Mouse (Mus musculus) hindbrain, embryonic 12.5 days (tissue): Measurements from ENCODE around the gene Cacnb4. TPM values are rescaled to one million over a fixed set of nuclear protein-coding genes. Genes with fewer than 3 reads are reported as not detected.
A peak's percentile ranks its signal among the peaks of the same experiment; 100 is the strongest.

ENCODE experiments used
- ATAC-seq: fragments of 200-750 bp; cut with Nextera tagmentation; 2 replicates; pipeline ENCODE4 v1.8.0; 2017; ENCODE audit warnings: moderate TSS enrichment; ENCODE audit not compliant: low FRiP score
- H3K27ac ChIP-seq: fragments of 300-500 bp; sonication (generic); 2 replicates; pipeline ENCODE4 v1.5.1; 2016; ENCODE audit warnings: mild to moderate bottlenecking
- H3K27me3 ChIP-seq: fragments of 300-500 bp; sonication (generic); 2 replicates; pipeline ENCODE4 v1.6.1; 2016; ENCODE audit warnings: mild to moderate bottlenecking
- H3K36me3 ChIP-seq: fragments of 300-500 bp; sonication (generic); 2 replicates; pipeline ENCODE4 v1.6.1; 2016; ENCODE audit warnings: mild to moderate bottlenecking
- H3K4me1 ChIP-seq: fragments of 300-500 bp; sonication (generic); 2 replicates; pipeline ENCODE4 v1.6.1; 2016
- H3K4me2 ChIP-seq: fragments of 300-500 bp; sonication (generic); replicated peaks from 2 replicates; pipeline ENCODE4 v1.6.1; 2016; ENCODE audit warnings: mild to moderate bottlenecking
- H3K4me3 ChIP-seq: fragments of 300-500 bp; sonication (generic); 2 replicates; pipeline ENCODE4 v1.5.1; 2016; ENCODE audit warnings: mild to moderate bottlenecking
- H3K9ac ChIP-seq: fragments of 300-500 bp; sonication (generic); 2 replicates; pipeline ENCODE4 v1.6.1; 2016; ENCODE audit warnings: mild to moderate bottlenecking, moderate library complexity
- H3K9me3 ChIP-seq: fragments of 300-500 bp; sonication (generic); replicated peaks from 2 replicates; pipeline ENCODE4 v1.6.1; 2016; ENCODE audit warnings: mild to moderate bottlenecking
- WGBS: fragments of 180-500 bp; shearing (Covaris S2); methylation state at CpG from one replicate; pipeline ENCODE4 v1.1.7; 2016; 5-methylcytosine and 5-hydroxymethylcytosine counted together
- polyA plus RNA-seq: library from polyadenylated mRNA; unstranded; fragments of >200 nt; fragmentation: Nextera tagmentation; extraction: Ambion mirVana; gene quantifications from 2 replicates; pipeline ENCODE4 v1.2.1, GENCODE M21; 2016

Cacnb4 gene
- 5.9 and 8.0 TPM in 2 replicates for polyA plus RNA-seq

- WGBS = under 1% methylated on average over 38 of the region's 77 CpGs
Measured at GRCm38 (mm10) chr2:52676023-52676912, at the start of gene Cacnb4. Gene Cacnb4, minus strand, starts transcription at chr2:52676831.

GRCm38 (mm10) chr2:52720231-52721025 is 43.8 kb upstream of the Cacnb4 start:
- Histone ChIP-seq H3K9me3 (no peaks in the 10 kb centered on the region), H3K9ac (no peak overlapping the region), H3K27me3 (no peaks in the 10 kb centered on the region), H3K4me3 (no peak overlapping the region), H3K4me1 (peaks cover 6% of the 10 kb centered on the region; the same call in 1 of the 2 replicates), H3K27ac (0 out of 2 replicates have a peak overlapping the region, but pooled peaks have one; percentile 18), H3K4me2 (no peak overlapping the region), H3K36me3 (no peaks in the 10 kb centered on the region)
- ATAC-seq = peak; percentile 43; the same call in 1 of the 2 replicates
- WGBS = 53% methylated on average over 13 of the region's 13 CpGs

More at GRCm38 (mm10) chr2:52676023-52676912, at the start of gene Cacnb4:
- H3K4me3 ChIP-seq = peak within 1 kb of the TSS; percentile 73
- no peaks in the 10 kb centered on the region for H3K36me3 ChIP-seq
- H3K4me1 ChIP-seq = peaks cover 10% of the 10 kb centered on the region
- peak; percentile 94 for ATAC-seq
- peak within 1 kb of the TSS; percentile 91 for H3K4me2 ChIP-seq
- H3K9me3 ChIP-seq = no peaks in the 10 kb centered on the region
- peak within 1 kb of the TSS; percentile 80 for H3K9ac ChIP-seq
- H3K27me3 ChIP-seq = peaks cover 37% of the 10 kb centered on the region
- peak within 1 kb of the TSS; percentile 44; the same call in 1 of the 2 replicates for H3K27ac ChIP-seq

- peaks cover 6% of the 10 kb centered on the region; the same call in 1 of the 2 replicates for H3K4me1 ChIP-seq
- ATAC-seq = no peak
- 96% methylated on average over 5 of the region's 5 CpGs for WGBS
- no peaks in the 10 kb centered on the region for H3K27me3 ChIP-seq
- no peak overlapping the region for H3K27ac ChIP-seq
- no peaks in the 10 kb centered on the region for H3K9me3 ChIP-seq
- H3K4me2 ChIP-seq = no peak overlapping the region
- H3K9ac ChIP-seq = no peak overlapping the region
- peaks cover 20% of the 10 kb centered on the region for H3K36me3 ChIP-seq
- H3K4me3 ChIP-seq = no peak overlapping the region
Measured at GRCm38 (mm10) chr2:52717076-52717475, 40.4 kb upstream of the Cacnb4 start.

- no peak overlapping the region for H3K4me3 ChIP-seq
- H3K9me3 ChIP-seq = no peaks in the 10 kb centered on the region
- no peak overlapping the region for H3K9ac ChIP-seq
- H3K36me3 ChIP-seq = peaks cover 20% of the 10 kb centered on the region
- no peaks in the 10 kb centered on the region for H3K27me3 ChIP-seq
- 92% methylated on average over 6 of the region's 6 CpGs for WGBS
- H3K4me1 ChIP-seq = peaks cover 4% of the 10 kb centered on the region; the same call in 1 of the 2 replicates
- H3K27ac ChIP-seq = no peak overlapping the region
- H3K4me2 ChIP-seq = no peak overlapping the region
- ATAC-seq = no peak
Measured at GRCm38 (mm10) chr2:52715538-52715937, 38.9 kb upstream of the Cacnb4 start.

GRCm38 (mm10) chr2:52714111-52714510 is 37.5 kb upstream of the Cacnb4 start:
- no peak overlapping the region for H3K9ac ChIP-seq
- WGBS = 87% methylated on average over 4 of the region's 4 CpGs
- no peak for ATAC-seq
- no peaks in the 10 kb centered on the region for H3K27me3 ChIP-seq
- H3K4me3 ChIP-seq = no peak overlapping the region
- H3K36me3 ChIP-seq = peaks cover 25% of the 10 kb centered on the region
- H3K4me1 ChIP-seq = no peaks in the 10 kb centered on the region
- no peak overlapping the region for H3K4me2 ChIP-seq
- H3K9me3 ChIP-seq = no peaks in the 10 kb centered on the region
- no peak overlapping the region for H3K27ac ChIP-seq

- no peak for ATAC-seq
- no peaks in the 10 kb centered on the region for H3K9me3 ChIP-seq
- H3K27me3 ChIP-seq = no peaks in the 10 kb centered on the region
- H3K4me1 ChIP-seq = no peaks in the 10 kb centered on the region
- H3K36me3 ChIP-seq = peaks cover 35% of the 10 kb centered on the region
- H3K4me2 ChIP-seq = no peak overlapping the region
- WGBS = 87% methylated on average over 2 of the region's 2 CpGs
- no peak overlapping the region for H3K9ac ChIP-seq
- no peak overlapping the region for H3K4me3 ChIP-seq
- H3K27ac ChIP-seq = no peak overlapping the region
Measured at GRCm38 (mm10) chr2:52710804-52711203, 34.2 kb upstream of the Cacnb4 start.

- Histone ChIP-seq H3K4me1 (no peaks in the 10 kb centered on the region), H3K9ac (no peak overlapping the region), H3K27me3 (no peaks in the 10 kb centered on the region), H3K27ac (no peak overlapping the region), H3K4me2 (no peak overlapping the region), H3K36me3 (peaks cover 33% of the 10 kb centered on the region), H3K9me3 (no peaks in the 10 kb centered on the region), H3K4me3 (no peak overlapping the region)
- 90% methylated on average over 5 of the region's 5 CpGs for WGBS
- ATAC-seq = no peak
Measured at GRCm38 (mm10) chr2:52709417-52709816, 32.8 kb upstream of the Cacnb4 start.

- 93% methylated on average over 11 of the region's 11 CpGs for WGBS
- Histone ChIP-seq H3K9ac (no peak overlapping the region), H3K4me3 (no peak overlapping the region), H3K4me1 (no peaks in the 10 kb centered on the region), H3K4me2 (no peak overlapping the region), H3K27me3 (no peaks in the 10 kb centered on the region), H3K36me3 (peaks cover 15% of the 10 kb centered on the region; the same call in 1 of the 2 replicates), H3K9me3 (no peaks in the 10 kb centered on the region), H3K27ac (no peak overlapping the region)
- no peak for ATAC-seq
Measured at GRCm38 (mm10) chr2:52701368-52702036, 24.9 kb upstream of the Cacnb4 start.

- Histone ChIP-seq H3K4me2 (no peak overlapping the region), H3K27ac (no peak overlapping the region), H3K9ac (no peak overlapping the region), H3K27me3 (no peaks in the 10 kb centered on the region), H3K4me1 (no peaks in the 10 kb centered on the region), H3K36me3 (peaks cover 10% of the 10 kb centered on the region; the same call in 1 of the 2 replicates), H3K4me3 (no peak overlapping the region), H3K9me3 (no peaks in the 10 kb centered on the region)
- WGBS = 57% methylated on average over 5 of the region's 5 CpGs
- ATAC-seq = no peak
Measured at GRCm38 (mm10) chr2:52700352-52700751, 23.7 kb upstream of the Cacnb4 start.

GRCm38 (mm10) chr2:52694604-52695003 is 18.0 kb upstream of the Cacnb4 start:
- H3K36me3 ChIP-seq = peaks cover 9% of the 10 kb centered on the region
- no peak overlapping the region for H3K27ac ChIP-seq
- H3K4me2 ChIP-seq = no peak overlapping the region
- no peaks in the 10 kb centered on the region for H3K4me1 ChIP-seq
- ATAC-seq = no peak
- no peak overlapping the region for H3K4me3 ChIP-seq
- 92% methylated on average over 6 of the region's 6 CpGs for WGBS
- no peaks in the 10 kb centered on the region for H3K27me3 ChIP-seq
- no peaks in the 10 kb centered on the region for H3K9me3 ChIP-seq
- H3K9ac ChIP-seq = no peak overlapping the region

GRCm38 (mm10) chr2:52691745-52692144 is 15.1 kb upstream of the Cacnb4 start:
- WGBS = 72% methylated on average over 4 of the region's 4 CpGs
- Histone ChIP-seq H3K4me2 (no peak overlapping the region), H3K4me1 (no peaks in the 10 kb centered on the region), H3K36me3 (peaks cover 4% of the 10 kb centered on the region; the same call in 1 of the 2 replicates), H3K9ac (no peak overlapping the region), H3K27ac (no peak overlapping the region), H3K27me3 (no peaks in the 10 kb centered on the region), H3K4me3 (no peak overlapping the region), H3K9me3 (no peaks in the 10 kb centered on the region)
- no peak for ATAC-seq

- Histone ChIP-seq H3K4me2 (no peak overlapping the region), H3K27me3 (no peaks in the 10 kb centered on the region), H3K4me3 (no peak overlapping the region), H3K36me3 (no peaks in the 10 kb centered on the region), H3K9me3 (no peaks in the 10 kb centered on the region), H3K9ac (no peak overlapping the region), H3K4me1 (no peaks in the 10 kb centered on the region), H3K27ac (no peak overlapping the region)
- ATAC-seq = no peak
- 89% methylated on average over 6 of the region's 6 CpGs for WGBS
Measured at GRCm38 (mm10) chr2:52686601-52687000, 10.0 kb upstream of the Cacnb4 start.
